Mouse (Mus musculus) embryo, embryonic 9.5 days (tissue): Measurements from ENCODE around the gene Col10a1.
"Not testable (repeated sequence)": the region's sequence is repeated elsewhere in the genome, so short reads cannot be mapped to it uniquely, and the experiment has no call there.

ENCODE experiments used
- DNase-seq: peaks from one replicate; pipeline ENCODE4 v3.0.0-alpha.2; 2017; ENCODE audit errors: extremely low spot score

The Col10a1 gene

GRCm38 (mm10) chr10:34389681-34390080 is at the start of gene Col10a1:
TSS of gene Col10a1 (plus strand) at chr10:34389981.
- no peak for DNase-seq

DNA sequence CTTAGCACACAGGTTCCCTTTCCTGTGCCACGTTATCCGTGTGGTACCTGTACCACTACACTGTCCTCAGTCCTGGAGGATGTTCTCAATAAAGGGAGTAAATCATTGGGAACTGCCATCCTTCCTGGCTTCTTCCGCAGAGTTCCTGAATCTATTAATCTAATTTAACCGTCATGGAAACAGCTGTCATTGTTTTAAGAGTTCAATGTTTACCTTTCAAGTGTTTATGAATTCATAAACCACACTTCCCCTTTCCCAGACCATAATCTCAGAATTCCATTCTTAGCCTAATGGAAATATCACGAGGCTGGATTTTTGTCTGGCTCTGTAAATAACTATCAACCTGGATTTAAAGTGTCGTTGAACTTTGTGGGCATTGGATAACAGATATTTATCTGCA is 48.8 kb upstream of the Col10a1 start:
- no peak for DNase-seq

GRCm38 (mm10) chr10:34341886-34342285 is 47.9 kb upstream of the Col10a1 start:
- DNase-seq = no peak

DNA sequence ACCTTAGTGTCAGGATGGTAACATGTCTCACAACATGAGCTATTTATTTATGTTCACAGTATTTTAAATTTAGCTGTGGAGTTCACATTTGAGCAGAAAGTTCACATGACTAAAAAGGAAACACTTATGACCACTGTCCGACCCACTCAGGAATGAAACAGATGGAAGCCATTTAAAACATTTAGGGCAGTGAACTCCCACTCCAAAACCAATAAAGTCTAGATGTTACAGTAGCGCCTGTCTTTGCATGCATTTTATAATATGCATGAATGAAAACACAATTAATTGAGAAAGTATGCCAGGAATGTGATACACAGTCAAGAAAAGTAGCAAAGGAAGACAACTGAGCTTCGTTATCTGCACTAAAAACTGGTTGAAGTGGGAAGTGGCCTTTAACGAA is 37.6 kb upstream of the Col10a1 start:
- no peak for DNase-seq

DNA sequence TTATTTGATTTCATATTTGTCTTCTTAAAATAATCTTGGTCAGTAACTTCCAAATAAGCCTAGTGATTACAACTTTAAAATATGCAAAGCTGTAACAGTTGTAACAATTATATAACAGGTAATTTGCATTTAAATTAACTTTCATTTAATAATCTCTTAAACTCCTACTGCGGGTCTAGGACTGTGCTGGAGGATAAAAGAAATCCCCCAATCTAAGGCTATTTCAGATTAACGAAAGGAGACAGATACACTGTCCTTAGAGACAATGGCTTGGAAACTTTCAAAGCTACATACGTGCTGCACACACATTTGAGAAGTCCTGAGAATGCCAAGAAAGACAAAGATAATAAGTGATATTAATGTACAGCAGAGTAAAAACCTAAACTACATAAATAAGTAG is 31.5 kb upstream of the Col10a1 start:
- no peak for DNase-seq

GRCm38 (mm10) chr10:34363756-34364155 is 26.0 kb upstream of the Col10a1 start:
- no peak for DNase-seq

GRCm38 (mm10) chr10:34368138-34368537 is 21.6 kb upstream of the Col10a1 start:
- no peak for DNase-seq

GRCm38 (mm10) chr10:34373332-34373731 is 16.4 kb upstream of the Col10a1 start:
- DNase-seq = no peak

DNA sequence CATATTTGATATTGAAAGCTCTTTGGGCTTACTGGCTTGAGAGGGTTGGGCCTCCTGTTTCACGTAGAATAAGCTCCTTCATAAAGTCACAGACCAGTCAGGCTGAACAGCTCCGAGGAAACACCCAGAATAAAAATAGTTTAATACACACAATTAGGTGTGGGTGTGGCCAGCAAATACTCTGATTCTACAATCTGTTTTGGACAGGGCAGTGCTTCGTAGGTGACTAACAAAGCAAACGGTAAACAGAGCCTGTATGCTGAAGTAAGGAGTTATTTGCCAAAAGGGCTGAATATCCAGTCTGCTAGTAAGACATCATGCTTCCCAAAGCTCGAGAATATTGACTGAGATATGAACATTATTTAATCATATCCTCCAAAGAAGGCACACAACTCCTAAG is 4.1 kb upstream of the Col10a1 start:
- DNase-seq = no peak

DNA sequence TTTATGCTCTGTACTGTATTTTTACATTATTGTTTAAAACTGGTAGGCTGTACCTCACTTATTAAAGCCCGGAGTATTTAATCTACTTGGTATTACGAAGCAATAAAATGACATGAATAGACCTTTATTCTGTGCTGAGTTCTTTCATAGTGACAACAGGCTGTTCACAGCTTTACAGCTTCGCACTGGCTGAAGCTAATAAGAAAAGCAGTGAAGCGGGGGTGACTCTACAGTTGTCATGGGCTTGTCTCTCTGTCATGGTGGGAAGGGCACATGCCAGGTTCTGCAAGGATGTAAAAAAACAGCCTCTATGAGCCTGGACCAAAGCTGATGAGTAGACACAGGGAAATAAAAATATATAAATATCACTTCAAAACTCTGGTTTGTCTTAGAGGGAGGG is 7.2 kb downstream of the Col10a1 start:
- DNase-seq = no peak

GRCm38 (mm10) chr10:34399267-34399666 is 9.5 kb downstream of the Col10a1 start:
- no peak for DNase-seq

GRCm38 (mm10) chr10:34418204-34418756 is 28.5 kb downstream of the Col10a1 start, which contains the start of gene Nt5dc1:
TSS of gene Nt5dc1 (minus strand) at chr10:34418552.
- DNase-seq = peak; percentile 98

DNA sequence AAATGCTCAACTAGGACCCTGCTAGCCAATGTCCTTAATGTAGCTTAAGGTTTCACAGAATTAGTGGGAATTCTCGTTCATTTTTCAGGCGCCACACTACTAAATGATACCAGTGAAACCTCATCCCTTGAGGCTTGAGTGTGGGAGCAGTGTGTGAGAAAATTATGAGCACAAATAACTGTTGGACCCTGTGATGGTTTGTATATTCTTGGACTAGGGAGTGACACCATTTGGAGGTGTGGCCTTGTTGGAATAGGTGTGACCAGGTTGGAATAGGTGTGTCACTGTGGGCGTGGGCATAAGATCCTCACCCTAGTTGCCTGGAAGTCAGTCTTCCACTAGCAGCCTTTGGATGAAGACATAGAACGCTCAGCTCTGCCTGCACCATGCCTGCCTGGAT is 29.0 kb downstream of the Col10a1 start:
- DNase-seq = not testable (repeated sequence)

- no peak for DNase-seq
These were observed 42.0 kb downstream of the Col10a1 start for GRCm38 (mm10) chr10:34431783-34432182.

DNA sequence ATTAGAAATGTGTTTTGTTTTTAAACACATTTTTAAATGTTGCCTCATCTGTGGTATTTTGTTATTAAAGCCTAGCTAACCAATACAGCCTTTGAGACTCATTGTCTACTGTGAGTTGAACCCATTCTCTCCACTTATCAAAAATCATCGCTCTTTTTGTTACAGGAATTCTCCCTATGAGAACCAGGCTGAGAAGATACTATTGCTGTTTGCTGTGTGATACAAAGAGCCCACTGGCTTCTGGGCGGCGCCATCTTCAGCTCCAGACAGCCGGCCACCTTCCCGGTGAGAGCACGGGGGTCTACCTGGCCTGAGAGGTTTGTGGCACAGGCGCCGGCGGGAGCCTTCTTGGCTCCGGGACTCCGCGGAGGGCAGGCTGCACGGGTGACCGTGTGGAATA is 44.4 kb downstream of the Col10a1 start:
- not testable (repeated sequence) for DNase-seq
